Mouse (Mus musculus) MEL (cell line): Measurements from ENCODE around the gene Timm13. TPM values are rescaled to one million over a fixed set of nuclear protein-coding genes. Genes with fewer than 3 reads are reported as not detected.

Source experiments
- DNase-seq: peaks from one replicate; pipeline ENCODE4 v3.0.0; 2011; ENCODE audit warnings: low read depth, low spot score
- H3K27ac ChIP-seq: 2 replicates; pipeline ENCODE4 v1.5.1; 2012; ENCODE audit warnings: low read depth, mild to moderate bottlenecking, control low read depth, low read length, moderate library complexity; ENCODE audit not compliant: control insufficient read depth
- H3K27me3 ChIP-seq, 2 experiments: fragments of 150-350 bp in 1 of 2; sonication (generic) in 1 of 2; 2 replicates each; pipeline ENCODE4 v1.6.1; 2012; ENCODE audit warnings: low read length in 2 of 2, mild to moderate bottlenecking in 2 of 2, improper control_type of control experiment in 1 of 2, moderate library complexity in 1 of 2; ENCODE audit not compliant: insufficient read depth in 2 of 2, control insufficient read depth in 1 of 2
- H3K36me3 ChIP-seq, 2 experiments: 2 replicates each; pipeline ENCODE4 v1.6.1; 2012 to 2014; ENCODE audit warnings: low read length in 2 of 2, improper control_type of control experiment in 1 of 2, inconsistent platforms in 1 of 2, mild to moderate bottlenecking in 1 of 2; ENCODE audit not compliant: insufficient read depth in 2 of 2, control insufficient read depth in 1 of 2
- H3K4me1 ChIP-seq, 2 experiments: fragments of 150-350 bp in 1 of 2; sonication (generic) in 1 of 2; 2 replicates each; pipeline ENCODE4 v1.6.1; 2012; ENCODE audit warnings: low read length in 2 of 2, improper control_type of control experiment in 1 of 2, mild to moderate bottlenecking in 1 of 2; ENCODE audit not compliant: insufficient read depth in 2 of 2, control insufficient read depth in 1 of 2
- H3K4me3 ChIP-seq, 2 experiments: fragments of 150-350 bp in 1 of 2; sonication (generic) in 1 of 2; 2 replicates each; pipeline ENCODE4 v1.5.1; 2012; ENCODE audit warnings: low read depth in 2 of 2, low read length in 2 of 2, mild to moderate bottlenecking in 2 of 2, moderate library complexity in 2 of 2, control low read depth in 1 of 2, improper control_type of control experiment in 1 of 2; ENCODE audit not compliant: control insufficient read depth in 1 of 2, insufficient read depth in 1 of 2
- H3K79me2 ChIP-seq: 2 replicates; pipeline ENCODE4 v1.6.1; 2012; ENCODE audit warnings: mild to moderate bottlenecking, low read length, moderate library complexity; ENCODE audit not compliant: control insufficient read depth, poor library complexity, insufficient read depth
- H3K9ac ChIP-seq: 2 replicates; pipeline ENCODE4 v1.6.1; 2012; ENCODE audit warnings: low read depth, mild to moderate bottlenecking, control low read depth, low read length, moderate library complexity; ENCODE audit not compliant: control insufficient read depth, poor library complexity, severe bottlenecking
- H3K9me3 ChIP-seq: fragments of 150-350 bp; sonication (generic); replicated peaks from 2 replicates; pipeline ENCODE4 v1.6.1; 2012; ENCODE audit warnings: mild to moderate bottlenecking, low read length, improper control_type of control experiment, moderate library complexity; ENCODE audit not compliant: insufficient read depth
- BHLHE40 ChIP-seq: IDR thresholded peaks from 2 replicates; pipeline ENCODE4 v1.6.1; 2012; ENCODE audit warnings: low read depth, mild to moderate bottlenecking, inconsistent platforms, low read length, improper control_type of control experiment, borderline replicate concordance
- CHD2 ChIP-seq: IDR thresholded peaks from 2 replicates; pipeline ENCODE4 v1.6.1; 2011; ENCODE audit warnings: low read length, improper control_type of control experiment
- CTCF ChIP-seq, 3 experiments: IDR thresholded peaks in 2 of 3; conservative IDR thresholded peaks in 1 of 3; 2 replicates each; pipeline ENCODE4 v1.5.1; 2011 to 2012; ENCODE audit warnings: low read length in 3 of 3, low read depth in 2 of 3, mild to moderate bottlenecking in 2 of 3, improper control_type of control experiment in 1 of 3, inconsistent platforms in 1 of 3, mixed read lengths in 1 of 3, moderate library complexity in 1 of 3; ENCODE audit not compliant: control insufficient read depth in 1 of 3, insufficient read depth in 1 of 3, poor library complexity in 1 of 3, severe bottlenecking in 1 of 3
- E2F4 ChIP-seq: IDR thresholded peaks from 2 replicates; pipeline ENCODE4 v1.6.1; 2011; ENCODE audit warnings: low read depth, low read length, improper control_type of control experiment, borderline replicate concordance
- EP300 ChIP-seq, 2 experiments: IDR thresholded peaks; 2 replicates each; pipeline ENCODE4 v1.6.1; 2011; ENCODE audit warnings: improper control_type of control experiment in 2 of 2, low read length in 2 of 2, low read depth in 1 of 2, mild to moderate bottlenecking in 1 of 2
- GABPA ChIP-seq: IDR thresholded peaks from 2 replicates; pipeline ENCODE4 v1.6.1; 2012; ENCODE audit warnings: low read depth, mild to moderate bottlenecking, inconsistent platforms, low read length, improper control_type of control experiment, moderate library complexity
- GATA1 ChIP-seq: IDR thresholded peaks from 2 replicates; pipeline ENCODE4 v1.6.1; 2011; ENCODE audit warnings: low read depth, low read length, improper control_type of control experiment
- HCFC1 ChIP-seq: IDR thresholded peaks from 2 replicates; pipeline ENCODE4 v1.6.1; 2012; ENCODE audit warnings: low read depth, mild to moderate bottlenecking, inconsistent platforms, low read length, improper control_type of control experiment, moderate library complexity
- KAT2A ChIP-seq: conservative IDR thresholded peaks from 2 replicates; pipeline ENCODE4 v1.6.1; 2012; ENCODE audit warnings: low read depth, low read length, improper control_type of control experiment, inconsistent platforms
- MAFK ChIP-seq: IDR thresholded peaks from 2 replicates; pipeline ENCODE4 v1.6.1; 2011; ENCODE audit warnings: low read depth, mild to moderate bottlenecking, low read length, improper control_type of control experiment, borderline replicate concordance
- MAX ChIP-seq: IDR thresholded peaks from 2 replicates; pipeline ENCODE4 v1.6.1; 2011; ENCODE audit warnings: low read length, improper control_type of control experiment
- MXI1 ChIP-seq: IDR thresholded peaks from 2 replicates; pipeline ENCODE4 v1.6.1; 2011; ENCODE audit warnings: mild to moderate bottlenecking, low read depth, low read length, improper control_type of control experiment
- MYB ChIP-seq: IDR thresholded peaks from 2 replicates; pipeline ENCODE4 v1.6.1; 2011; ENCODE audit warnings: mild to moderate bottlenecking, low read depth, low read length, improper control_type of control experiment
- MYC ChIP-seq: IDR thresholded peaks from 2 replicates; pipeline ENCODE4 v1.6.1; 2011; ENCODE audit warnings: low read depth, mild to moderate bottlenecking, low read length, improper control_type of control experiment, moderate library complexity
- NELFE ChIP-seq: IDR thresholded peaks from 2 replicates; pipeline ENCODE4 v1.6.1; 2011; ENCODE audit warnings: low read depth, low read length, improper control_type of control experiment
- NRF1 ChIP-seq: IDR thresholded peaks from 2 replicates; pipeline ENCODE4 v1.6.1; 2014; ENCODE audit warnings: low read depth, mild to moderate bottlenecking, inconsistent platforms, low read length, improper control_type of control experiment, moderate library complexity; ENCODE audit not compliant: poor library complexity, insufficient read depth, severe bottlenecking
- POLR2A ChIP-seq, 2 experiments: IDR thresholded peaks; 2 replicates each; pipeline ENCODE4 v1.6.1; 2011 to 2012; ENCODE audit warnings: low read length in 2 of 2, mild to moderate bottlenecking in 2 of 2, control low read depth in 1 of 2, improper control_type of control experiment in 1 of 2, low read depth in 1 of 2, moderate library complexity in 1 of 2; ENCODE audit not compliant: control insufficient read depth in 1 of 2, insufficient read depth in 1 of 2, poor library complexity in 1 of 2
- POLR2AphosphoS2 ChIP-seq: IDR thresholded peaks from 2 replicates; pipeline ENCODE4 v1.6.1; 2011; ENCODE audit warnings: low read length, improper control_type of control experiment
- POLR2AphosphoS5 ChIP-seq: IDR thresholded peaks from 2 replicates; pipeline ENCODE4 v1.6.1; 2012; ENCODE audit warnings: low read depth, borderline replicate concordance, mild to moderate bottlenecking, inconsistent platforms, low read length, moderate library complexity, mixed read lengths
- RAD21 ChIP-seq: IDR thresholded peaks from 2 replicates; pipeline ENCODE4 v1.6.1; 2011; ENCODE audit warnings: mild to moderate bottlenecking, low read depth, low read length, improper control_type of control experiment
- SIN3A ChIP-seq: IDR thresholded peaks from 2 replicates; pipeline ENCODE4 v1.6.1; 2012; ENCODE audit warnings: low read length, improper control_type of control experiment, inconsistent platforms
- SMC3 ChIP-seq: IDR thresholded peaks from 2 replicates; pipeline ENCODE4 v1.6.1; 2011; ENCODE audit warnings: low read depth, low read length, improper control_type of control experiment
- TAL1 ChIP-seq: IDR thresholded peaks from 2 replicates; pipeline ENCODE4 v1.6.1; 2012; ENCODE audit warnings: mild to moderate bottlenecking, inconsistent platforms, low read length, moderate library complexity, mixed read lengths
- TBP ChIP-seq: IDR thresholded peaks from 2 replicates; pipeline ENCODE4 v1.8.0; 2011; ENCODE audit warnings: low read depth, low read length, improper control_type of control experiment
- USF1 ChIP-seq: IDR thresholded peaks from 2 replicates; pipeline ENCODE4 v1.6.1; 2014; ENCODE audit warnings: low read depth, mild to moderate bottlenecking, inconsistent platforms, low read length, improper control_type of control experiment, moderate library complexity
- ZC3H11A ChIP-seq: IDR thresholded peaks from 2 replicates; pipeline ENCODE4 v1.6.1; 2012; ENCODE audit warnings: low read depth, mild to moderate bottlenecking, inconsistent platforms, low read length, improper control_type of control experiment
- ZMIZ1 ChIP-seq: IDR thresholded peaks from 2 replicates; pipeline ENCODE4 v1.6.1; 2012; ENCODE audit warnings: low read depth, mild to moderate bottlenecking, inconsistent platforms, low read length, improper control_type of control experiment, moderate library complexity
- ZNF384 ChIP-seq: IDR thresholded peaks from 2 replicates; pipeline ENCODE4 v1.6.1; 2012; ENCODE audit warnings: low read depth, mild to moderate bottlenecking, inconsistent platforms, low read length, improper control_type of control experiment
- polyA plus RNA-seq, 2 experiments: library from polyadenylated mRNA; stranded (reverse) in 1 of 2; unstranded in 1 of 2; fragments of >175 nt in 1 of 2; fragments of >200 nt in 1 of 2; gene quantifications; 2 replicates each; pipeline versions ENCODE4 v1.2.1 to v1.2.4; 2012; ENCODE audit warnings: low replicate concordance in 2 of 2, low read depth in 1 of 2; ENCODE audit not compliant: insufficient read length in 2 of 2, insufficient read depth in 1 of 2, missing spikeins in 1 of 2
- total RNA-seq: library from RNA; depleted of rRNA; stranded (reverse); fragments of 300-350 nt; gene quantifications from 2 replicates; pipeline ENCODE4 v1.2.3, GENCODE M21; 2012

Timm13 gene
- total and polyA plus RNA-seq, 3 experiments = 329 to 645 (median 349) TPM

- no peaks in the 10 kb centered on the region for H3K36me3 ChIP-seq
- no peaks in the 10 kb centered on the region for H3K79me2 ChIP-seq
- H3K4me1 ChIP-seq = peaks cover 2 to 11% of the 10 kb centered on the region in 2 experiments; a peak in 3 of 4 replicates
- DNase-seq = peak; percentile 91
- no peaks in the 10 kb centered on the region for H3K27me3 ChIP-seq
- H3K27ac ChIP-seq = no peak overlapping the region
- no peak overlapping the region for H3K9ac ChIP-seq
- H3K4me3 ChIP-seq = no peak overlapping the region
- TF ChIP-seq BHLHE40 (peak; percentile 81; the same call in 1 of the 2 replicates), E2F4 (no peak), MXI1 (peak; percentile 79), MYB (no peak), HCFC1 (no peak), USF1 (peak; percentile 85), MAFK (no peak), TAL1 (peak; percentile 27; the same call in 1 of the 2 replicates), NELFE (peak; percentile 12; the same call in 1 of the 2 replicates), NRF1 (0 out of 2 replicates have a peak, but pooled peaks have one; percentile 5), ZMIZ1 (no peak), MAX (peak; percentile 96), SIN3A (peak; percentile 71), RAD21 (peak; percentile 90), GABPA (no peak), ZNF384 (no peak), GATA1 (peak; percentile 43; the same call in 1 of the 2 replicates), POLR2AphosphoS2 (no peak), CTCF (IDR thresholded peaks at IDR 0.05 in 2 of 3, conservative IDR thresholded peaks at IDR 0.05 in 1 of 3; ENCODE audit: control insufficient read depth in 1 of 3, insufficient read depth in 1 of 3, low read depth in 2 of 3, low read length in 3 of 3, poor library complexity in 1 of 3, severe bottlenecking in 1 of 3) (peak; percentile 96 to 99 (median 99)), POLR2A (IDR thresholded peaks at IDR 0.05; ENCODE audit: control insufficient read depth in 1 of 2, insufficient read depth in 1 of 2, low read depth in 1 of 2, low read length in 2 of 2, poor library complexity in 1 of 2) (no peak), EP300 (IDR thresholded peaks at IDR 0.05; ENCODE audit: low read depth in 1 of 2, low read length in 2 of 2) (no peak), KAT2A (no peak), CHD2 (no peak), TBP (0 out of 2 replicates have a peak, but pooled peaks have one; percentile 27), MYC (peak; percentile 97), ZC3H11A (peak; percentile 88), POLR2AphosphoS5 (no peak), SMC3 (peak; percentile 87)
- TF ChIP-seq, all 39 proteins: peak for 15
- H3K9me3 ChIP-seq = no peaks in the 10 kb centered on the region
Observed at GRCm38 (mm10) chr10:80880131-80880641, 20.6 kb downstream of the Timm13 start.
